In genomic region chr17:87125344-87125743, GRCm38 (mm10) we compare ENCODE assay signal across 7 mouse cellular contexts. TPM values are rescaled to one million over a fixed set of nuclear protein-coding genes. Genes with fewer than 3 reads are reported as not detected.
DNase-seq lines count a peak whose midpoint lies in the region; ATAC-seq and TF ChIP-seq lines count a peak whose summit lies in the region.

No protein-coding gene starts in this region.

- no peak overlapping the region for H3K27ac ChIP-seq in lung, embryonic 16.5 days (ENCODE audit: low read length)
- no peak overlapping the region for H3K27ac ChIP-seq in forebrain, embryonic 11.5 days (ENCODE audit: low read depth, low read length)
- no peak overlapping the region for H3K27ac ChIP-seq in neural tube, embryonic 14.5 days (ENCODE audit: low read depth, low read length)
- no peak overlapping the region for H3K27ac ChIP-seq in thymus, adult 2 months (ENCODE audit: control insufficient read depth, insufficient read depth, low read length)

- no peak for TF ChIP-seq CTCF in thymus, adult 2 months (IDR thresholded peaks at IDR 0.05; ENCODE audit: borderline replicate concordance, control insufficient read depth, extremely low read depth, insufficient read depth, low read length, poor library complexity)

- H3K4me1 ChIP-seq in lung, embryonic 16.5 days (replicated peaks; ENCODE audit: control insufficient read depth, insufficient read depth, low read length), result no peaks in the 10 kb centered on the region
- no peaks in the 10 kb centered on the region for H3K4me1 ChIP-seq in forebrain, embryonic 11.5 days (replicated peaks; ENCODE audit: control insufficient read depth, insufficient read depth, low read length)
- no peaks in the 10 kb centered on the region for H3K4me1 ChIP-seq in neural tube, embryonic 14.5 days (ENCODE audit: control insufficient read depth, insufficient read depth, low read length)
- H3K4me1 ChIP-seq in thymus, adult 2 months (replicated peaks; ENCODE audit: control insufficient read depth, insufficient read depth, low read length), result peaks cover 4% of the 10 kb centered on the region

- no peaks in the 10 kb centered on the region for H3K9me3 ChIP-seq in lung, embryonic 16.5 days (ENCODE audit: control insufficient read depth, low read length)
- H3K9me3 ChIP-seq in forebrain, embryonic 11.5 days (ENCODE audit: control insufficient read depth, low read length), result no peaks in the 10 kb centered on the region
- H3K9me3 ChIP-seq in neural tube, embryonic 14.5 days (ENCODE audit: control insufficient read depth, low read length), result no peaks in the 10 kb centered on the region; the same call in none of the 2 replicates

- H3K4me3 ChIP-seq in lung, embryonic 16.5 days (ENCODE audit: low read length), result peak overlapping the region; percentile 8; the same call in 1 of the 2 replicates
- no peak overlapping the region for H3K4me3 ChIP-seq in forebrain, embryonic 11.5 days (ENCODE audit: low read depth, low read length)
- no peak overlapping the region for H3K4me3 ChIP-seq in neural tube, embryonic 14.5 days (ENCODE audit: low read depth, low read length)
- no peak overlapping the region for H3K4me3 ChIP-seq in thymus, adult 2 months (ENCODE audit: control insufficient read depth, insufficient read depth, low read length)

- no peak for DNase-seq in lung, postnatal 36 days
- no peak for DNase-seq in forebrain, embryonic 11.5 days (ENCODE audit: low spot score)
- peak; percentile 52 for DNase-seq in kidney, postnatal 10 days
- DNase-seq in layer of hippocampus, adult 9-11 months, result no peak
- no peak for DNase-seq in thymus, adult 2 months

- peak; percentile 68 for ATAC-seq in lung, embryonic 16.5 days (ENCODE audit: low read depth)
- ATAC-seq in forebrain, embryonic 11.5 days (replicated peaks; ENCODE audit: low FRiP score), result no peak
- no peak for ATAC-seq in neural tube, embryonic 14.5 days (ENCODE audit: low read depth)

- H3K9ac ChIP-seq in lung, embryonic 16.5 days (ENCODE audit: low read length), result no peak overlapping the region
- H3K9ac ChIP-seq in forebrain, embryonic 11.5 days (ENCODE audit: low read length), result no peak overlapping the region
- 0 out of 2 replicates have a peak overlapping the region, but pooled peaks have one; percentile 11 for H3K9ac ChIP-seq in neural tube, embryonic 14.5 days (replicated peaks; ENCODE audit: low read depth, low read length)

- no peak for TF ChIP-seq POLR2A in thymus, adult 2 months (IDR thresholded peaks at IDR 0.05; ENCODE audit: control insufficient read depth, extremely low read depth, insufficient read depth, low read length, poor library complexity)

- H3K36me3 ChIP-seq in lung, embryonic 16.5 days (ENCODE audit: control insufficient read depth, insufficient read depth, low read length), result peaks cover 8% of the 10 kb centered on the region
- H3K36me3 ChIP-seq in forebrain, embryonic 11.5 days (ENCODE audit: control insufficient read depth, insufficient read depth, low read length), result no peaks in the 10 kb centered on the region
- 0 out of 2 replicates have a peak, but pooled peaks cover 4% of the 10 kb centered on the region for H3K36me3 ChIP-seq in neural tube, embryonic 14.5 days (ENCODE audit: control insufficient read depth, insufficient read depth, low read length)
- H3K36me3 ChIP-seq in thymus, adult 2 months (ENCODE audit: control insufficient read depth, insufficient read depth, low read length), result no peaks in the 10 kb centered on the region

- H3K4me2 ChIP-seq in lung, embryonic 16.5 days (ENCODE audit: low read depth, low read length), result peak overlapping the region; percentile 47
- peak overlapping the region; percentile 37 for H3K4me2 ChIP-seq in forebrain, embryonic 11.5 days (ENCODE audit: low read depth, low read length, severe bottlenecking)
- peak overlapping the region; percentile 42 for H3K4me2 ChIP-seq in neural tube, embryonic 14.5 days (ENCODE audit: low read depth, low read length)

- WGBS in lung, embryonic 16.5 days, result 46% methylated on average over 24 of the region's 24 CpGs
- WGBS in forebrain, embryonic 11.5 days, result 53% methylated on average over 24 of the region's 24 CpGs
- 47% methylated on average over 24 of the region's 24 CpGs for WGBS in neural tube, embryonic 14.5 days
- 87% methylated on average over 24 of the region's 24 CpGs for WGBS in thymus, adult 2 months

- H3K27me3 ChIP-seq in lung, embryonic 16.5 days (ENCODE audit: control insufficient read depth, insufficient read depth, low read depth, low read length), result no peaks in the 10 kb centered on the region
- no peaks in the 10 kb centered on the region for H3K27me3 ChIP-seq in forebrain, embryonic 11.5 days (ENCODE audit: control insufficient read depth, insufficient read depth, low read length)
- H3K27me3 ChIP-seq in neural tube, embryonic 14.5 days (ENCODE audit: control insufficient read depth, insufficient read depth, low read length), result no peaks in the 10 kb centered on the region
- no peaks in the 10 kb centered on the region for H3K27me3 ChIP-seq in thymus, adult 2 months (ENCODE audit: control insufficient read depth, insufficient read depth, low read length)

RNA-seq across cellular contexts. Expression of gene Socs5, which starts 17.9 kb away (rescaled TPM):
- 10.5 and 11.6 TPM in 2 replicates for polyA plus RNA-seq in lung, embryonic 16.5 days (2015; fragmentation: Nextera tagmentation; extraction: Ambion mirVana)
- 10.5 and 11.0 TPM in 2 replicates for polyA plus RNA-seq in forebrain, embryonic 11.5 days (2014; fragmentation: Nextera tagmentation; extraction: Ambion mirVana)
- 23.0 and 25.2 TPM in 2 replicates for polyA plus RNA-seq in neural tube, embryonic 14.5 days (2014; fragmentation: Nextera tagmentation; extraction: Ambion mirVana)
- polyA plus RNA-seq in thymus, adult 2 months (2012; rRNA removed), result 4.8 and 6.4 TPM in 2 replicates
